Mouse (Mus musculus) forelimb bud, embryonic 11.5 days (tissue): ENCODE measurements around the gene Tfg.

Source experiments
- DNase-seq: peaks from one replicate; pipeline ENCODE4 v3.0.0-alpha.2; 2012; ENCODE audit warnings: low read depth, low spot score

Gene Tfg

DNA sequence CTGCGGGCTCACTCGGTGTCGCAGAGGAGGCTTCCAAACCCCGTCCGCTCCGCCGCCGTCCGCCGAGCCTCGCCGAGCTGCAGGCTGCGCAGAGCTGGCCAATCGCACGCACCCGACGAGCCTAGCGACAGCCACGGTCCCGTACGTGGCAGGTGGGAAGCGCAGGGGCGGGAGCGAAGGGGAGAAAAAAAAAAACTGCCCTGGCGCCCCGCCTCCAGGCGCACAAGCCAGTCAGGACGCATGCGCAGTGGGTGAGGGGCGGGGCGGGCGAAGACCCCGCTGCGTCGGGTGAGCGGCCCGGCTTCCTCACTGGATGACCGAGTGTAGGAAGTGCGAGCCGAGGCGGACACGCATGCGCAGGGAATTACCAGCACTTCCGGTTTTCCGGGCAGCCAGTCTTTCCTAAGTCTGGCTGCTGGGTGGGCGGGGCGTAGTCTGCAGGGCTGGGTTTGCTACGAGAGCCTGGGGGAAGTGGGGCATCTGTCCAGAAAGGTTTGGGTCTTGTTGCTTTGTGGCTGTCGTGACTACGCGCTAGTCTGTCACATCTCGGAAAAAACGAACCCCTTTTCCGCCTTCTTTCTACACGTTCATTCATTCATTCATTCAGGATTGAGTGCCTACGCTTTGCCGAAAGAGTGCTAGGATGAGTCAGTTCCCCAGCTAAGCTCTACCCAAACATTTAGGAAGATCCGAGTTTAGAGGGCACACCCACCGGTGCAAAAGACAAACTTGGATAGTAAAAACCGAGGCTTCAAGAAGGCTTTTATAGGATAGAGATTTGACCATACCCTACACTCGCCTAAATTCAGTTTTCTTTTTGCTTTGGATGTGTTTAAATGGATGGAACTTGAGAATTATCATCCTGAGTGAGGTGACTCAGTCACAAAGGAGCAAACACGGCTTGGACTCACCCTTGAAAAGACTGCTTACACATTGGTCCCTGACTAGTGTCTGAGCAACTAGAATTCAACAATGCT is at the start of gene Tfg:
TSS of gene Tfg (minus strand) at position 227 of the 977 bp plus-strand sequence.
- peak; percentile 99 for DNase-seq

DNA sequence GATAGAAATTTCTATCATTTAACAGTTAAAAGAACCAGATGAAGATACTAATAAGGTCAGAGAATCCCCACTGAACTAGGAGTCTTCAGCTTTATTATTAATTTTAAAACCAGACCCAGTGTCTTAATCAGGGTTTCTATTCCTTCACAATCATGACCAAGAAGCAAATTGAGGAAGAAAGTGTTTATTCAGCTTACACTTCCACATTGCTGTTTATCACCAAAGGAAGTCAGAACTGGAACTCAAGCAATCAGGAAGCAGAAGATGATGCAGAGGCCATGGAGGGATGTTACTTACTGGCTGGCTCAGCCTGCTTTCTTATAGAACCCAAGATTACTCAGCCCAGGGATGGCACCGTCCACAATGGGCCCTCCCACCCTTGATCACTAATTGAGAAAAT is 11.8 kb upstream of the Tfg start:
- DNase-seq = no peak

DNA sequence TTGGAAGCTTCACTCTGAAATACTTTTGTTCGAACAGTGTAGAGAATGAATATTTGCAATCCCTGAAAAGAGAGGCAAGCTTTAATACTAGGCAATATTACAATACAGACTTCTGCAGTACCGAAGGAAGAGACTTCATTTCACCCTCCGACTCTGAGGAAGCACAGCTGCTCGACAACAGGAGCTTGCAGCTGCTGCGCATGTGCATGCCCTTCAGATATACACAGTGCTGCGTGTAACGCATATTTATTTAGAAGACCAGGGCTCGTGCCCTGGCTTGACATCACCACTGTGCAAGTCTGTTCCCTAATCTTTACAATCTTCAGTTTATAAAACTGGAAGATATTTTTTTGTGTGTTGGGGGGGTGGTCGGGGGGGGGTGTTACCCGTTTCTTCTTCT is 7.7 kb upstream of the Tfg start:
- DNase-seq = no peak

DNA sequence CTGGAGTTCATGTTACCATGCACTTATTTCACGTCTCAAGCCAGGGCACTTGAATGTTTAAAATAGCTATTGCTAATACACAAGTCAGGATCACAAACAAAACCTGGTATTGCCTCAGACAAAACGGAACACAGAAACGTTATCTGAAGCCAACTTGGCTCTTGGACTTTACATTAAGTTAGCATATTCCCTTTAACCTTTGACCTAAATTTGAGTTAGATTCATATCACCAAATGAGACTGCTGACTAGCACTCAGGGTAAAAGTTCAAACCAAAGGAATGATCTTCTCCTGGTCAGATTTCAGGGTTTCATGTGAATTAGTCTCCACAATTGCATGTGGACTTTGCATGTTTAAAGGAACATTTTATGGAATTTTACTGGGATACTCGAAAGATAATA is 5.1 kb upstream of the Tfg start:
- no peak for DNase-seq

DNA sequence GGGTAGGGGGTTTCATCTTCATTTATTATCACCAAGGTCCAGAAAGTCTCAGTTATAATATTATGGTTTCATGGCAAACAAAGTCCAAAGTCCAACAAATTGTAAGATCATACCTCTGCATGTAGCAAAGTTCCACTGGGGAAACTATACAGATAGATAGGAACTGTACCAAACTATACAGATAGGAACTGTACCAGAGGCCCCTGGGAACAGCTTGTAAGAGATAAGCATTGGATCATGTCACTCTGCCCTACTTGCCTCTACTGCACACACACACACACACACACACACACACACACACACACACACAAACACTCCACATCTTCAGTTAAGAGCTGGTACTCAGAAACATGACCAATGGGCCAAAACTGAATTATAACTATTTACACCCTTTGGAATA is 1.8 kb upstream of the Tfg start:
- no peak for DNase-seq

DNA sequence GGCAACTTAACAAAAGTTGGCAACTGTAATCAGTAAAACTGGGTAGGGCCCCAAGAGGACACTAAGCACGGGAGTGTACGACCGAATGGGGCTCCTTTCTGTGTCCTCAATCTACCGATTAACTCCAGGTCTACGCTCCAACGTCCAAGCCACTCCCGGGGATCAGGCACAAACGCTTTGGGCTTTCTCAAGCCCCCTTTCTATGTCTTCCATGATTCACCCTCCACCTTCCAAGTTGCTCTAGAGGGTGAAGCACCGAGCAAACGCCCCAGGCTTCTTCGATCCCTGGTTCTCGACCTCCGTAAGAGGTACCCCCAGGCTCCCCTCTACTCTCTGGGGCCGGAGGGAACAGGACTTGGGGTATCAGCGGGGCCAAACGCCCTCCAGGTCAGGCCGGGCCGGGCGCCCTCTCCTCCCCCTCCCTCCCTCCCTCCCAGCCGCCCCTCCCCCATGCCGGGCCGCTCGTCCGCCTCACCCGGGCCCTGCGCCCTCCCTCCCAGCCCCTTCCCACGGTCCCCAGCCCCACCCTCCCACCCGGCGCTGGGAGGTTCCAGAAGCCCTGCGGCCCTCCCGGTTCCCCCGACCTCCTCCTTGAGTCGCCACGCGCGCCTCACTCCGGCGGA is 582 bp downstream of the Tfg start:
- DNase-seq = peak; percentile 17

DNA sequence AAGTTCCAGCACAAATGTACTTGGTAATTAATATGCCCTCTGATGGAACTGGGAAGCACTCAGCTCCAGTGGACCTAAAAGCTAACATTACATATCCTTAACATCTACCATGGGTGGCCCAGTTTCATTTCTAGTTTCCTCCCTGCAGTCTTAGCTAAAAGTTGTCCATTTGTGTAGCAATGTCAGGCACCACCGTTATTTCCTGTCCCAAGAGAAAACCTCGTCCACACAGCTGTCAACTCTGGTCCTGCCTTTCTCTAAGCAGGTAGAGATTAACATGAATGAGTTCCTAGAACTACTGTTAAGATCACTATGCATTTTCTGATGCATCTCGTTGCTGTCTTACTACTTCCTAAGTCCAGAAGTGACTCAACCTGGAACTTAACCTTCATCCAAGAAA is 1.6 kb downstream of the Tfg start:
- DNase-seq = no peak

DNA sequence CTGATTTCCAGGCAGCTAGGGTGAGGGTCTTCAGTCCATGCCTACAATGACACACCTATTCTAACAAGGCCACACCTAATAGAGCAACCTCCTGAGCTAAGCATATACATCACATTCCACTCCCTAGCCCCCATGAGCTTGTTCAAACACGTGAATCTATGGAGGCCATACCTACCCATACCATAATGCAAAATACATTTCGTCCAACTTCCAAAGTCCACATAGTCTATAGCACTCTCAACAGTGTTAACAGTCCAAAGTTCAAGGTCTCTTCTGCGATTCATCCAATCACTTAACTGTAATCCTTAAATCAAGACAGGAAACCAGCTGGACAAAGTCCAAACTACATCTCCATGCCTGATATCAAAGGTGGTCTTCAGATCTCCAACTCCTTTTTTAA is 7.2 kb downstream of the Tfg start:
- no peak for DNase-seq

DNA sequence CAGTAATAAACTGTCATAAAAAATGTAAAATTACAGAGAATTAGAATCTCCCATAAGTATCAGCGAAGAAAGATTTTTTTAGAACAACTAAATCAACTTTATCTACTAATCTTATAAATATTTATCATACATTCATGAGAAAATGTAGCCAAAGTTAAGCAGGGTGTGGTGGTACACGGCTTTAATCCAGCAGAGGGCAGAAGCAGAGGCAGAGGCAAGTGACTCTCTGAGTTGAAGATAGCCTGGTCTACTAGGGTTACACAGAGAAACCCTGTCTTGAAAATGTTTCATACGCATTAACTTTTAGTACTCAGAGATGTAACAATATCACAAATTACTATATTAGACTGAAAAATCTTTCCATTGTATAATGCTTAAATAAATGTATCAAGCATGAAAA is 11.5 kb downstream of the Tfg start:
- DNase-seq = no peak

DNA sequence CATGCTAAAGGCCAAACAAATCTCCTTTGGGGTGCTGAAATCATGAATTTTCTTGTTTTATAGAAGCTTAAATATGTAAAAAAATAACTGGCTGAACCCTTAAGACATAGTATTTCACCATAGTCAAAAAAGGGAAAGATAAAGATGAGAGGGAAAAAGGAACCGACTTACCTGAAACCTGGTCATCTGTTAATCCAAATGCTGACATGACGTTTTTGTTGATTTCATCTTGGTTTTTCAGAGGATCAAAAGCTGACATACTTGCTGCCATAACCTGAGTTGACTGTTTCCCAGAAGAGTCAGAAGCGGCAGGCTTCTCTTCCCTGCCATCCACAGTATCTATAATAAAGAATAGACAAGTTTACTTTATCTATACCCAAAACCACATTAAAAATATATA is 16.4 kb downstream of the Tfg start:
- no peak for DNase-seq

DNA sequence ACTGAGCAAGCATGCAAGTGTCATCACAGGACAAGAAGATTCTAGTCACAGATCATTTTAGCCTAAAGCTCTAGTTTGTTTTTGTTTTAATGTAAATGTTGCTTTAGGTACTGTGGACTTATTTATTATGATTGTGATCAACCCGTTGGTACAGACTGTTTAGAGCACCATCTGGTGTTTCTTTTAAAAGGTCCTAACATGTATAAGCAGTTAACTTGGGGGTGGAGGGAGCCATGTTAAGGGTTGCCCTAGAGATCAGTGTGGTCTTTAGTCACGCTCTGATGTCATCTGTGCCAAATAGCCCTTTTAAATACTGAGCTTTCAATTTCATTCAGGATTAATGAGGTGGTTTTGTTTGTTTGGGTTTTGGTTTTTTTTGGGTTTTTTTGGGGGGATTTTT is 20.8 kb downstream of the Tfg start:
- DNase-seq = no peak

DNA sequence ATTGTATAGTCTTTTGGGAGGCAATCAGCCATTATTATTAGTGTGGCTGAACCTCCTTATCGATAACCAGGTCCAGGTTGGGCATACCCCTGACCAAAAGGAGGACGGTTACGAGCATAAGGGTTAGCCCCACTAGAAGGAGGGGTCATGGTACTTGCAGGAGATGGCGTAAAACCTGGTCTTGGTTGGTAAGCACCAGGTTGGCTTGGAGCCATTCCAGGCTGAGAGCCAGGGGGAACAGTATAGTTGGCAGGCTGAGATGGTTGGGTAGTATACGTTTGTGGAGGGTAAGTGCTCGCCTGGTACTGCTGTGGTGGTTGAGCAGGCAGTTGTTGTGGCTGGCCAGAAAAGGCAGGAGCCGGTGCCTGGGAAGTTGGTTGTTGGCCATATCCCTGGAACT is 26.5 kb downstream of the Tfg start:
- no peak for DNase-seq

DNA sequence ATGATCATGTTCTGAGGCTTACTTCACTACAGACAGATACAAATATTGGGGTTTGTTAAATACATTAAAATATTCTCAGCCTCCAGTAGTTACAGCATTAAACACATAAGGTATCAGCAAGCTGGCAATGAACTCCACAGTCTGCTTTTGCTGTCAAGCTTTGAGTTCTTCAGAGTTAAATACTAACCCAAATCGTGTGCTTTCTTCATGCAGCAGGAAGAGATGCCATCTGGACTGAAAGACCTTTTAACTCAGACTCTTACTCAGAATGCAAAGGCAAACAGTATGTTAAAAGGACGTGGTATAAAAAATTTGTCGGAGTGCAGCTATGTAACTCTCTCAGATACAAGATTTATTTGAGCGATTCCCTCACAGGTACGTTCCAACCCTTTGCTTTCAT is 30.5 kb downstream of the Tfg start:
- no peak for DNase-seq

DNA sequence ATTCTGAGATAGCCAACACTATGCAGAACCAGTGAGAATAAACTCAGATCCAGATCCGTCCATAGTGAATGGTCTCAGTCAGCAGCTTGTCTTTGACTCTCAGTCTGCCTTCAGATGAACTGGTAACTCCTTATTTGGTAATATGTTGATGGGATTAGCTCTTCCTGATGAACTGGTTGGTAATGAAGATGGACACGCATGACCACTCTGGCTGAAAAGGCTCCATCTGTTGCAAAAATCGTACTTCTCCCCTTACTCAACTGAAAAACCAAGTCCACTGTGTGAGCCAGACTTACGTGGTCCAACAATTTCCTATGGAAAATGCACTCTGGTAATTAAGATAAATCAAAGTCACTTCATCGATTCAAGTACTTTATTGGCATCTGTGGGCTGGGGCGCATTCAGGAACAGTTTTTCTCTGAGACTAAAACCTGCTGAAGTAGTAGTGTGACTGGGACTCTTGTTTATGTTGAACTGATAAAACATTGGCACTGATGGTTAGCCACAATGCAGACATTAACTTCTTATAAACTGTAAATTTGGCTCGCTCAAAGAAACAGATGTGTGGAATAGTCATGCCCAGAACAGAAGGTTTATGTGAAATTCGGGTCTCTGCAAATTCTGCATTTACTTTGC is 36.1 kb downstream of the Tfg start:
- no peak for DNase-seq

DNA sequence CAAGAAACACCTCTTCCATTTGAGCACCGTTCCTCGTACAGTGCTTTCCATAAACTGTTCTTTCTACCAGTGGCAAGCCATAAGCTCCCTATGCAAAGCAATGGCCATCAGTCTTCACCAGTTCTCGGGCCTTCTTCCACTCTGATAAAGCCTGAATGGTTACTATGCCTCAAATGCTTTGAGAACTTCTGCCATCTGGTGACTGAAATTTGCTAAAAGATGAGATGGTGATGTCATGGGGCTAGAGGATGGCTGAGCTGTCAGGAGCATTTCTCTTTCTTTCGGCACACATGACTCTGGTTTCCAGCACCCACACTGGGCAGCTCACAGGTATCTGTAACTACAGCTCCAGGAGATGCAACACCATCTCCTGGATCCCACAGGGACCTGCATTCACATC is 40.1 kb downstream of the Tfg start:
- DNase-seq = no peak

DNA sequence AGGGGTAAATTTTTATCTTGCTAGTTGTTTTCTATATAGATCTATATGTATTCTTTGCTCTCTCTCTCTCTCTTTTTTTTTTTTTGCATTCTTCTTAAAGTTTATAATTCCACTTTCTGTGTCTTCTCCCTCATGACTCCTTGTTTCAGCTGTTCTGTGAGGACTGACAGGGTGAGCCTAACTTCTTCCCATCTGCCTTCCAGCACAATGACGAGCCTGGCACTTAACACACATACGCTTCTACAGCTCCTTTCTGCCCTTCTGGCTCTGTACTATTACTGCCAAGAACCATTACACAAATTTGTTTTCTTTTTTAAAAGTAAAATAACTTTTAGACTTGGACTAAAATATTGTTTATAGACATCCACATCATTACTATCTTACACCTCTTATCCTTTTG is 43.8 kb downstream of the Tfg start:
- no peak for DNase-seq

DNA sequence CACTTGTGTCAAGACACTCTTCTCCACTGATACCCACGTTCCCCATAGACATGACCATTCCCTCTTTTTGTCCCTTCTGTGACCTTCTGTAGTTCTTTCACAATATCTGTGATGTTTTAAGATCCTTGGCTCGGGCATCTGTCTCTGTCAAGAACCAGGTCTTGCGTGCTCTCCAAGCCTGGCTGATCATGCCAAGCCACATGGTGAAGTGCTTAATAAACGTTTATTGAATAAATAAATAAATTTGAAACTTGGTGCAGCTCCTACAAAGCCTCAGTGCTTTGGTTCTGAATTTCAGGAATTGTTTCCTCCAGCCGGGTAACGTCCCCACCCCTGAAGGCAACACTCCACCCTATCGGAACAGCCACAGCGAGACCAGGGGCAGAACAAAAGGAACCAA is 46.3 kb downstream of the Tfg start:
- DNase-seq = no peak

DNA sequence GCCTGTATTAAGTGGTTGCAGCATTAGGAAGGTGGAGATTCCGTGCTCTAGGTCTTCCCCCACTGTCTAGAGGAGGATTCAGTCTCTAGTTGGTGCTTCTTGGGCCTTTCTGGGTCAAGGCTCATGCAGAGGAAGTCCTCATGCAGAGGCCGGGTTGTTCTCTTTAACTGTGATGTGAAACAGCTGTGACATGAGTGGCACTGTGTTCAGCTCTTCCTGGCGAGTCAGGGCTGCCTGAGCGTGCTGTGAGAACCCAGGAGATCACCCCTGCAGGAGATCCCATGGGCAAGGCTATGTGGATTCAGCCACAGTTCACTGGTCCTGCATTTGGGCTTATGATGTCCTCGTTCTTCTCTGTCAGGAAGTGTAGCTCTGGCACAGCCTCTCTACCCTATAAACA is 47.7 kb downstream of the Tfg start:
- DNase-seq = no peak

DNA sequence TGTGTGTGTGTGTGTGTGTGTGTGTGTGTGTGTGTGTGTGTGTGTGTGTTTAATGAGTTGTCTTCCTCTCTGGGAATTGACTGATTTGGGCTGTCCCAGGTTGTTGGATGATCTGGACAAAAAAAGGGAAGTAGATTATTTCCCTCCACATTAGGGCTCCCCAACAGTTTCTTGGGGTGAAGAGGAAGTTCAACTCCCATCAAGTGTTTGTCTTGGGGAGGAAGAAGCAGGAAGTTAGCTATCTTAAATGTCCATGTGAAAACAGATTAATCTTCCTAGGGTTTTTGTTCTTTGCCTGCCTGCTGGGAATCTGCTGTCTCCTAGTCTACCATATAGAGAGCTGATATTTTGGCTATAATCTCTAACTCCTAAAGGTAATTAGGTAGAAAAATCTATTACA is 58.4 kb downstream of the Tfg start:
- no peak for DNase-seq

DNA sequence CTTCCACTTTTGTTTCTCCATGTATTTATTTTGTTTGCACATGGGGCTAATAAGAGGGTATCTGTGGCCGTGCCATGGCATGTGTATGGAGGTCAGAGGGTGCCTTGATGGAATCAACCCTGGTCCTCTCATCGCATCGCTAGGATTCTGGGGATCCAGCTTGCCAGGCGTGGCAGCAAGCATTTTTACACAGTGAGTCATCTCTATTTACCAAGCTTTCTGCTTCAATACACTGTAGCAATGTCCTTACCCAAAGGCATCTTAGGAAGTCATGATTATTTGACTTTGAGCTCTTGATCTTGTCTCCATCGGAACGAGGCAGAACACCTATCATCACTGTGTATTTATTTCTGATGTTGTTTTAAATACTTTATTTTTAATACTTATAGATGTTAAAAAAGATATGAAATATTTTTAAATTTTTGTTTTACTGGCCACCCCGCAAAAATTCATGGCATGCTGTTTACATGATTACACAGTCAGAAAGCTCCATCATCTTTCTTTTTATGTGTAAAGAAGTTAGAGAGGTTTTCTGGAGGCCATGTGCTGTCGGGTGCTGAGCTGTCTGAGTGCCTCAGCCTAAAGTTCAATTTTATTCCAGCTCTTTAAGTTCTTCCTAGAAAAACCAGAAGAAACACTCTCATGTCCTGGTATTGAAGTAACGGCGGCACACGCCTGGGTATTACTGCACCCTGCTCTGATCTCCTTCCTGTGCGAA is 61.9 kb downstream of the Tfg start:
- DNase-seq = no peak

DNA sequence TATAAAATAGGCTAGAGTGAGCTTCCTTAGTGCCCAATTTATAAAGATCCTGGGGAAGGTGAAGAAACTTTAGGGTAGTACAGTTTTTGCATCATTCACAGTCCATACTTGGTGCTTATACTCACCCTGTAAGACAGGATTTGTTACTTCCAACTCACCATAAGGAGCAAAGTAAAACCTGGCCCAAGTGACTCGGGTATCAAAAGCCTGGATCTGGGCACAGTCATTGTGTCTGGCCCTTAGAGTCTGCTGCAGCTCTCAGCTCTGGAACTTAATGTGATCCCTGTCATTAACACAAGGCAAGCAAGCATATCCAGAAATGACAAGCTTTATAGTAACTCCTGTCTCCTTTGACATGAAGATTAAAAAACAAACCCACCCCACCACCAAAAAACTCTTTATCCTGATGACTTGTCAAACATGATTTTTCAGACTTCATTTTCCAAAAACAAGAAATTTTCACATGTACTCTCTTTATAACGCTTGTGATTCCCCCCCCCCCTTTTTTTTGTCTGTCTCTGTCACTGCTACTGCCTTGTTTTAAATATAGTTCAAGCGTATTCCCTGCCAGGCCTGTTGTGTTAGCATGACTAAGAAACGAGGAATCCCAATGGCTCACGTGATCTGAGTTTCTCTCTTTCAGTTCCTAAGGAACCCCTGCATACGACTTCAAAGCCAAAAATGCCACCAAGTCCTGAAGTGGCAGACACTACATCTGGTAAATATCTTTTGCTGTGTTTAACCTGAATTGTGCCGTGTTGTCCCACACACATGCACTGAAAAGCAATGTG is 70.7 kb downstream of the Tfg start:
- DNase-seq = no peak
